Mouse (Mus musculus) frontal cortex, postnatal 25 days (tissue): ENCODE results near the gene Mfsd9.
"Not testable (repeated sequence)": the region's sequence is repeated elsewhere in the genome, so short reads cannot be mapped to it uniquely, and the experiment has no call there.

Experiments
- DNase-seq, 2 experiments: peaks; one replicate each; pipeline ENCODE4 v3.0.0; 2022; ENCODE audit warnings: low spot score in 2 of 2

Gene Mfsd9

DNA sequence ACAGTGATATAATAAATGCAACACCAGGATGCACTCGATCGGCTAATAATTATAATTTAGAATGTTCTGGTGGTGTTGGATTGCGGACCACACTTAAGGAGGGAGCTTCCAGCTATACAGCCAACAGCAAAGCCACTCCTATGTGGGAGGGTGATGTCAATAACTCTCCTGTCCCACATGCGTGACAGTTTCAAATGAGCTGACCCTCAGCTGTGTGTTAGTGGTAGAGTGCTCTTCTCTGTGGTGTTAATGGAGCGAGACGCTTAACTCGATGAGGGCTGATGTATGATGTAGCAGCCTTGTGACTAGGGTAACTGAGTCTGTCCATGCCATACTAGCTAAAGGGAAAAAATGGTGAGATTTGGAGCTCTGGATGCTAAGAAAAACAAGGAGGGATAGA lies 7.0 kb downstream of the Mfsd9 start:
- no peak for DNase-seq

DNA sequence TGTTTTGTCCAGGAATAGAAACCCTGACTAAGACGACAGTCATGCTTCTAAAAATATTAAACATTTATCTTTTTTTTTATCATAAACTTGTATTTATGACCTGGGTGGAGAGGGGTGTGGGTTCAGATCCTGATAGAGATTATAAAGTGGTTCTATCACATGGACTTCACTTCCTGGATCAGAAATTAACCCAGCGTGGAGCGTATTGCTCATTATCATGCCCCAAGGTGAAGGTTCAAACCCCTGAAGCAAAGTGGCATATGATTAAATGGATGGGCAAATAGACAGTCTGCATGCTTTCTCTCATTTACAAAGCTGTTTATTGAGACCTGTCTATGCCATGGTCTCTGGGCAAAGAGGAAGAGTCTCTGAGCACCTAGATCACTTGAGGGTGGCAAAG lies 13.7 kb downstream of the Mfsd9 start:
- DNase-seq: no peak

DNA sequence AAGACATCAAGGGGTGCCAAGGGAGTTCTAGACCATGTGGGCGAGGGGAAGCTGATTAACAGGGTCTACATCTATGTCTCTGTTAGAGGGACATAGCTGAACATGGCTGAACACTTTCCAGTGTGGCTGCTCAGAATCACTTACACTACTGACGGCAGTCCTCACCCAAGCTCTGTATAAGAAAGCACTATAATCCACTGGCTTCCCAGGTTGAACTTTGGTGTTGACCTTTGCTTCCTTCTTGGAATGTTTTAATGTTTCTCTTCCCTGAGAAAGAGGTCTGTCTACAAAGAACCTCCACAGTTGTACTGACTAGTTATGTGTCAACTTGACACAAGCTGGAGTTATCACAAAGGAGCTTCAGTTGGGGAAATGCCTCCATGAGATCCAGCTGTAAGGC lies 14.4 kb downstream of the Mfsd9 start:
- DNase-seq: no peak

DNA sequence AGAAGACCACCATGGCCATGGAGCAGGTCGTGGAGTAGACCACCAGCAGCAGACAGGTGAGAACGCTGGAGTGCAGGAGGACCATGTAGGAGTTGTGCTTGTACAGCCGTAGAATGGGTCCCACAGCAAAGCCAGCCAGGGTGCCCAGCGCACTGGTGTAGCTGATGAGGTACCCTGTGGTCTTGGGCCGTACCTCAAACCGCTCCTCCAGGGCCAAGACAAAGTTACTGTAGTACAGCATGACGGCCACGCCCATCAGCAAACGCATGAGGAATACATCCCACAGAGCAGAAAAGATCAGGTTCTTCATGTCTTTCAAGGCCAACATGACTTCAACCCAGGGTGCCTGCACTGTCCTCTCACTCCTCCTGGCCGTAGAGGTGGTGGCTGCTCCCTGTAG lies 16.4 kb downstream of the Mfsd9 start:
- no peak for DNase-seq

DNA sequence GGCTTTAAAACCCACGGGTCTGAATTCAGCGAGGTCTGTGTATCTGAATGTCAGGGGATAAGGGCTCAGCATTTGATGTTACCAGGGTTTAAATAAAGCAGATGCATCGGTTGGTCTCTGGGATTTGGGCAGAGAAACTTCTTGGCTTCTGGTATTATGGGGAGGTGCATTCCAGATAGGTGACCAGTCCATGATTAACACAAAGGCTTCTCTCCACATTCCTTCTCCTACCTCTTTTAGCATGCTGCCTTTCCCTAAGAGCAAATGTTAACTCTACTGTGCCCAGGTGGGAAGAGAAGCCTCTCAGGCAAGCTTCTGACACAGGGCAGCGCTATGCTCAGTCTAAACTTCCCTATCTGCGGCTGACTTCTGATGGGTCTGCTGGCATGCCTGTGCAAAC lies 17.3 kb downstream of the Mfsd9 start:
- no peak for DNase-seq

DNA sequence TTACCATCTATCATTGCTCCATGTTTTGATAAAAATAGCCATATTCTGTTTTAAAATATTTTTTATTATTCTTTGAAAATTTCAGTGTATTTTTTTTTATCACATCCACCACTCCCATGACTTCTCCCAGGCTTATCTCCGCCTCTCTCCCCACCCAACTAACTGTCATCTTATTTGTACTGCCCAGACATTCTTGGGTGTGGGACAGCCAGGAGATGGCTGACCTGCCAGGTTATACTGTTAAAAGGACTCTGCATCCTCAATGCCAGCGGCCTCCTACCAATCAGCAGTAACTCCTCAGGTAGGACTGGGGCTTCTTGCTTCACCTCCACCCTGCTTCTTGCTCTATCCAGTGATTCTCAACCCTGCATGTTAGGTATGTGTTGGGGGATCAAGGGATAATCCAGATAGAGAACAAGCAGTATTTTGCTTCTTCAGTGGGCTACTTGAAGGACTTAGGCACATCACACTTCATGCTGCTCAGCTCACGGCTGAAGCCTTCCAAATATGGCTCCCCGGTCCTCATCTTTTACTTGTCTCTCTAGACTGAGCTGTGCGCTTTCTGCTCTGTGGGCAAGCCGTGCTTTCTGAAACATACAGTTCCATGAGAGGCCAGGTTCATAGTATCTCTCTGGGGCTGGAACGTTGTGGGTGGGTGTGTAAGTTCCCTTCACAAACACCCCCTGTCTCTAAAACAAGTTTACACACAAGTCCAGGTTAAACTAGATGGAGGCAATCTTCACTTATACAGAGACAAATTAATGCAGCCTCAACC lies 19.1 kb downstream of the Mfsd9 start:
- no peak for DNase-seq

DNA sequence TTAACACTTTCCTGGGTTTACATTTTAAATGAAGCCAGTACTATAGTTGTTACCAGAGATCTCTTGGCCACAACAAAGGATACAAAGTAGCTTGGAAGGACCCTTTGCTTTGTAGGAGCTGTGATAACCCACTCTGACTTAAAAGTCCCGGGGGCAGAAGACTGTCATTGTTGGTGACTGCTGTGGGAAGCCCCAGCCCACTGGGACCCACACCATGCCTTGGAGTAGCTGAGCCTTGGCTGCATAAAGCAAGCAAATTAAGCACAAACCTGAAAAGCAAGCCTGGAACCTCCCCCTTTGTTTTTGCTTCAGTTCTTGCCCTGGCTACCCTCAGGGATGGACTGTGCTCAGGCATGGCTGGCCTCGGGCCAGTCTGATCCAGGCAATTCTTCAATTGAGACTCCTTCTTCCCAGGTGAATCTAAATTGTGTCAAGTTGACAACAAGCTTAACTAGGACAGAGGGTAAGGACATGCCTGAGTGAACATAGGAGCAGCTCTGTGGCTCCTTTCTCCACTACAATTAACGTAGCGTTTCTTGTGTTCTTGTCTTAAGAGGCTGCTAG lies 21.1 kb downstream of the Mfsd9 start:
- no peak for DNase-seq

DNA sequence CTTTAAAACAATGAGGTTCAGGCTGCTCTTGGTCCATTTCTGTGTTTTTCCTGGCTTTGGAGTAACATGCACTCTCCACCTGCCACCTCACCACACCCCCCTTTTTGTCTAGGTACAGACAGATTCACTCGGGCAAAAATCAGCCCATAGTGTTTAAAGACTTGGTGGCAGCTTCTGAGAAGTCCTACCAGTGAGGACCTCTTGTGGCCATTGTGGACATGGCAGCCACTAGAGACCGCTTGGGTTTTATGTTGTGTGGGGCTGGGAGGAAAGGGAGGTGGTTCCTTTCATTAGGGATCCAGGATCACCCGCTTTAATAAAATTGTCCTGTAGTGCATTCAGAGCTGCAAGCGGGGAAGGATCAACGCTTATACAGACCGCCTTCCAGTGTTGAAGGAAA lies 21.9 kb downstream of the Mfsd9 start:
- DNase-seq: peak; percentile 16 to 29

DNA sequence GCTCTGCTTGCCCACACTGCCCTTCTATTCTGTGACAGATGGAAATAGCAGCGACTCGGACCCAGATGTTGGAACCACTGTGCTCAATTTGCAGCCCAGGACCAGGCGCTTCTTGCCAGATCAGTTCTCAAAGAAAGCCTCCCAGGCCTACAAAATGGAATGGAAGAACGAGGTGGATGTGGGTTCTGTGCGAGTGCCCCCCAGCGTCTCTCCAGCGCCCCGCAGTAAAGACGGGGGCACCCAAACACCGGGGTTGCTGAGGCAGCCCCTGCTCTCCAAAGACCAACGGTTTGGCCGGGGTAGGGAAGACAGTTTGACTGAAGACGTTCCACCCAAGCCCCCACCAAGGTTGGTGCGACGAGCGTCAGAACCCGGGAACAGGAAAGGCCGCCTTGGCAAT lies 22.9 kb downstream of the Mfsd9 start:
- DNase-seq: no peak

DNA sequence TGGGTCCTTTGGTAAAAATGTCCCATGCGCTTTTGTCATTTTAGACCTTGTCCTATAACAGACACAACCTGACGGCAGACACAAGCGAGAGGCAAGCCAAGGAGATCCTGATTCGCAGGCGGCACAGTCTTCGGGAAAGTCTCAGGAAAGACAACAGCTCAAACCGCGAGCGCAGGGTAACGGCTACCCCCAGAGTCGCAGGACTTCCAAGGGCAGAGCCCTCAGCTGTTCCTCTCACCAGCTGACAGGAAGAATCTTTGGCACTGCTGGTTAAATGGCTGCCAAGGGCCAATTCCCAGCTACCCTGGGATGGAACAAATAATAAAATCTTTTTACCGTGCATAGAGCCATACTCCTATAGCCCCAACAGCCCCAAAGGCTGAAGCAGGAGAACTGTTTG lies 25.0 kb downstream of the Mfsd9 start:
- DNase-seq: no peak

DNA sequence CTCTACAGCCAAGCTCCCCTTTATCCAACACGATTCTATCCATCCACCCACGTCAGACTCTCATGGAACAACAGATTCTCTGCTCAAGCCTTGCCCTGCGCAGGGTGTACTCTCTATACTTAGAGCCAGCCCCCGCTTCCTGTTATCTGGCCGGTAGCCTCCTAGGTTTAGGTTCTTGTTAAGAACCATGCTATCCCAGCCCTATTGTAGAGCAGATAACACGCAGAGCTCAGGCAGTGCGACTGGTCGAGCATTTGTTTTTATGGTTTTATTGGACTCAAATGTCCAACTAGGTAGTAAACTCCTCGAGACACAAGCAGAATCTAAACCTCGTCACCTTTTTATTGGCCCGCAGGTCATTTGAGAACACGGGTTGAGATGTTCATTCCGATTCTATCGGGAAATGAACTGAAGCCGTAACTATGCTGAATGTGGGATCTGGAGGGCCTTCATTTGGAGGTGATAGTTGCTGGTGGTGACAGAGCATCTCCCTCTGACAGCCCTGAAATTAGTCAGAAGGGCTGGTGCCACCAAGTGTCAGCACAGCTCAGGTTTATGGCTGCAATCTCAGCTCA lies 25.7 kb downstream of the Mfsd9 start:
- no peak for DNase-seq

DNA sequence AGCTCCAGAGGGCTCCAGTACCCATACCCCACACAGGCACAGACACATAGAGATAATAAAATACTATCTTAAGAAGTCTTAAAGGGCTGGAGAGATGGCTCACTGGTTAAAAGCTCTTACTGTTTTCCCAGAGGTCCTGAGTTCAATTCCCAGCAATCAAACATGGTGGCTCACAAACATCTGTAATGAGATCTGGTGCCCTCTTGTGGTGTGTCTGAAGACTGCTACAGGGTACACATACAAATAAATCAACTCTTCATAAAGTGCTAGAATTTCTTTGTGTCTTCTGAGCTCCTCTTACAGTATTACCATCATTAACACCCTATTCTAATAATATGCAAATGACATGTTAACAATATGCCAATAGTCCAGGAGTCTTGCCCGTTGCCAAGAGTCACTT lies 26.4 kb downstream of the Mfsd9 start:
- DNase-seq: no peak

DNA sequence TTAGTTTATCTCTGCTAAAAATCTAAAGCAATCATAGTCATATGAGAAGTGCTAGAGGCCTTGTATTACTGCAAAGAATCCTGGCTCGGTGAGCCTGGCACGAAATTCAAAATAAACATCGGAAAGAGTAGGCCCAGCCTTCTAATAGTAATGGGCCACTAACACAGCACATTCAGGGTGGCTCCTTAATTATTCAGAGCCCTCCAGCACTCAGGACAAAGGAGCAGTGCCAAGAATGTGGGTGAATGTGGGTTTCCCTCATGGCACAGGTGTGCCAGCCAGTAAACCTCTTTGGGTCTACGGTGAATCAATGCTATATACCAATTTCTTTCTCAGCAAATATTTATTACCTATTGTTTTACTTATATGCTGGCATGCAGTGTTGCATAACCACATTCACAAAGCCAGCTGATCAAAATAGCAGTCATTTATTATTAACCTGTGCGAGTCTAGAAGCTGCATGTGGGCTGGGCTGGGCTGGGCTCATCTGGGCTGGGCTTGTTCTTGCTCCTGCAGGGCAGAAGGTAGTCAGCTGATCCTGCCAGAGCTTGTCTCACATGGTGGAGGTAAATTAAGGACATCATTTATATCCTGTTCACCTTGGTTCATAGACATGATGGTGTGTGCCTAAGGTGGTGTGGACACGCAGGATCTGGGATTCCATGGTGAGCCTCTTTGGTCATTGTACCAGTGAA lies 30.6 kb downstream of the Mfsd9 start:
- no peak for DNase-seq

DNA sequence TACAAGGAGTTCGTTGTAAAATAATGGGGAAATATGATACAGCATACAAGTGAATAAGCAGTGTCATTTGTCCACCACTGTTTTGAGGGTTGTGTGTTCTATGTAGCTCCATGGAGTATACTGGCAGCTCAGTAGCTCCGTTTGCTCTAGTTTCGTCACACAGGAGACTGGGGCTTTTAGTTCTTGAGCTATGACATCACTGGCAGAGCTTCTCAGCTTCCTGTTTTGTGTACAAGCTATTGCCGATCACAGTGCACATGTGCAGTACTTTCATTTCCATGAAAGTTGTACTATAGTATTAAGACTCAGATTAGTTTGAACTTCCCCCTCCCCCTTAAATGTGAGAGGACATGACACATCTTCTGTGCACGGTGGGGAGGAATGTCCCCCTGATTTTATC lies 44.4 kb downstream of the Mfsd9 start:
- no peak for DNase-seq

DNA sequence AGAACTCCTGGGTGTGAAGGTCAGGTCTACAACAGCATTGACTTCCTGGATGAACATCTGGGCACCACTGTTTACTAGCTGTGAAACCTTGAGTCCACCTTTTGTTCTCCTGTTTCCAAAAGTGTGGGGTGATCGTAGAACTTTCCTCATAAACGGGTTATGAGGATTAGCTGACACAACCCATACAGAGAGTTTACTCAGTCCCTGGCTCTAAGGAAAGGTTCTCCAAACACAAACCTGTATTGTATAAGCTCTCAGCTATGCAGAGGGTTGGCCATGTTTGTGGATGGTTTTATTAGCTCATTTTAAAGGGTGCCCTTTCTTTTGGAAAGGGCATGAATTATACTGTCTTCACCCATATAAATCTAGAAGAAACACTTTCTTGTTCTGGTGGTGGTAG lies 49.7 kb downstream of the Mfsd9 start:
- DNase-seq: no peak

DNA sequence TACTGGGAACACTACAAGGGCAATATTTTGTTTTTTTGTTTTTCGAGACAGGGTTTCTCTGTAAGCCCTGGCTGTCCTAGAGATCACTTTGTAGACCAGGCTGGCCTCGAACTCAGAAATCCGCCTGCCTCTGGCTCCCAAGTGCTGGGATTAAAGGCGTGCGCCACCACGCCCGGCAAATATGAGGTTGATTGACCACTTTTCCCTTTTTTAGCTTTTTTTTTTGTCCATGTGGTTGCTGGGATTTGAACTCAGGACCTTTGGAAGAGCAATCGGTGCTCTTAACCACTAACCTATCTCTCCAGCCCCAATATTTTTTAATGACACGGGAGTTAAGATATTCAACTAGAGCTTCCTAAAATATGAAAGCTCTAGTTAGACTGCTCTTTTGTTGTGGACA lies 52.2 kb downstream of the Mfsd9 start:
- not testable (repeated sequence) for DNase-seq

DNA sequence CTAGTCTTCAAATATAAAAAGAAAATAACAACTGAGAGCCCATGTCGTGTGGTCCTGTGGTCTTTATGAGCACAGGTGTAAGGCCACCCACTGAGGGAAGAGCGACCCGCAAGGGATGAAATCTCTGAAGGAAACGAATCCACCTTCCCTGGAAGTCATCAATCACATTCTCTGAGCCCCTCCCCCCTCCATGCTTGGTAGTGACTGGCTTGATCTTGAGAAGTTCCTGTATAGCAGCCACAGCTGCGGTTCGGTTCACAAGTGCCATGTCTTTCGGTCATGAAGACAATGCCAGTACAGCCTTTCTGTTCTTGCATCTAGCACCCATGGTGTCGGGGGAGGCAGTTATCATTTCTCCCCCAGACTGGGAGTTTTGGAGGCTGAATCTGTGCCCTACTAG lies 52.8 kb downstream of the Mfsd9 start:
- no peak for DNase-seq

DNA sequence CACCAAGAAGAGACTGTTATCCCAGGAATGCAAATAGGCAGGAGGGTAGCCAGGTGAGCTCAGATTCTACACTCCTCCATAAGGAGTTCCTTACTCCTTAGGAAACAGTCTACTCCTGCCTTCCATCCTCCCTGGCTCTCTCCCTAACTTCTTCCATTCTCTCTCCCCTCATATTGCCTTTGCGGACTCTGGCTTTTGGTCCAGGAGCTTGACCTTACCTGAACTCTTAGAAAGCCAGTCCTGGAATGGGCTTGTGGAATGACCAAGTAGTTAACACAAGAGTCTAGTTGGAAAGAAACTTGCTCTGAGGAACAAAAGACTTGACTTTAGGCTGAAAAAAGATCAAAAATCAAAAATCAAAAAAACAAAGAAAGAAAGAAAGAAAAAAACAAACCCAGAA lies 61.9 kb downstream of the Mfsd9 start:
- DNase-seq: no peak

DNA sequence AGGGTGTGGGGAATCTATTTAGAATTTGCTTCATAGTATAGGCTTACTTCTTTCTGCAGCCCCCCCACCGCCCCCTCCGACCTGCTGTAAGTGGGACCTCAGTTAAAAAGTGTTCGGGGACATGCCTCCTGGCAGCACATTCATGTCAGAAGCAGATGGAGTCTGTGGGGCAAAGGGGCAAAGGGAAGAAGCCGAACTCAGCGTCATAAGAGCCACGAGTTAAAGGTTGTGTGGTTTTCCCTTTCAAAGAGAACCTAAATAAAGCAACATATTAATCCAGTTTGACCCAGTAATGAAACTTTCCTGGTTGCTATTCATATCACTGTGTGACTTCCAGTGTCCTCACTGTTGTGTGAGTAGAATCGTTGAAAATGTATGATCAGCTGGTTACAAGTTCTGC lies 63.1 kb downstream of the Mfsd9 start:
- no peak for DNase-seq

DNA sequence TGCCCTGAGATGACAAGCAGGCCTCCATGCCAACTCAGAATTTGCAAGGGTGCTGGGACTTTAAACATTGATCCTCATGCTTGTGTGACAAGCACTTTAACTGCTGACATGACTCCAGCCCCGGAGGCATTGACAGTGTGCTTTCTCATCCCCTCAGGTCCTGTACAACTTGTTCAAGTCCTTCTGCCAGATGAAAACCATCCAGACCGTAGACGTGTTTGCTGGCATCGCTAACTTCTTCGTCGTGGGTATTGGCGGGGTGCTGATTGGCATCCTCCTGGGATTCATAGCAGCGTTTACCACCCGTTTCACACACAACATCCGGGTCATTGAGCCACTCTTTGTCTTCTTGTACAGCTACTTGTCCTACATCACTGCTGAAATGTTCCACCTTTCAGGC lies 64.4 kb downstream of the Mfsd9 start:
- DNase-seq: no peak
